Mouse (Mus musculus) urinary bladder, postnatal 4 days (tissue): ENCODE results near the gene Kbtbd12.
A peak's percentile ranks its signal among the peaks of the same experiment; 100 is the strongest.

Experiments used
- DNase-seq, 2 experiments: peaks; one replicate each; pipeline ENCODE4 v3.0.0; 2021 to 2022; ENCODE audit warnings: low spot score in 2 of 2

The Kbtbd12 gene

DNA sequence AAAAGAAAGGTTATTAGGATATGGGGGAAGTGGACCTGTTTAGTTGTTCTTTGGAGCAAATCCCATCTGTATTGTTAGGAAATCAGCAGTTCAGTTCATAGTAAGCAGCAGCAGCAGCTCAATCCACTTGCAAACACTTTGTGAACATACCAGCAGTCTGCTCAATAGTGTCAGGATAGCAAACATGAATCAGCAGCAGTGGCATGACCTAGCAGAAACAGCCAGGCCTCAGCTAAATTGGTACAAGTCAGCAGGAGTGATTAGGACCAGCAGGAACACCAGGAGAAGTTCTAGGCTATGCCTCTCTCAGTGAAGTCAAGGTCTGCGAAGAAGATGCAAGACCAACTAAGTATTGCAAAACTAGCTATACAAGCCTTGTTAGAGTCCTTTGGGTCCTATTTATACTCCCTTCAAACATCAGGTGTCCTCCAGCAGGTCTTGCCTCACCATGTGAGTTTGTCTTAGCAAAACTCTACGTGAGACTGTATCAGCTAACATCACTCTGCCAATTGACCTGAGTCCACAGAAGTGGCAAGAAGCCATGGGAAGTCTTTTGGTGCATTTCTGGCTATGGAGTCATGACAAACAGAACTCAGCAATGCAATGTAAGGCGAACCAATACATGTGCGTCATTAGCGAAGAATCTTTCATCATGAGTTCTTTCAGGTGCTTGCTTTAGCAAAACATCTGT lies at the start of gene Kbtbd12:
Kbtbd12 (minus strand) TSS at position 340 of the 691 bp plus-strand sequence.
- no peak for DNase-seq

DNA sequence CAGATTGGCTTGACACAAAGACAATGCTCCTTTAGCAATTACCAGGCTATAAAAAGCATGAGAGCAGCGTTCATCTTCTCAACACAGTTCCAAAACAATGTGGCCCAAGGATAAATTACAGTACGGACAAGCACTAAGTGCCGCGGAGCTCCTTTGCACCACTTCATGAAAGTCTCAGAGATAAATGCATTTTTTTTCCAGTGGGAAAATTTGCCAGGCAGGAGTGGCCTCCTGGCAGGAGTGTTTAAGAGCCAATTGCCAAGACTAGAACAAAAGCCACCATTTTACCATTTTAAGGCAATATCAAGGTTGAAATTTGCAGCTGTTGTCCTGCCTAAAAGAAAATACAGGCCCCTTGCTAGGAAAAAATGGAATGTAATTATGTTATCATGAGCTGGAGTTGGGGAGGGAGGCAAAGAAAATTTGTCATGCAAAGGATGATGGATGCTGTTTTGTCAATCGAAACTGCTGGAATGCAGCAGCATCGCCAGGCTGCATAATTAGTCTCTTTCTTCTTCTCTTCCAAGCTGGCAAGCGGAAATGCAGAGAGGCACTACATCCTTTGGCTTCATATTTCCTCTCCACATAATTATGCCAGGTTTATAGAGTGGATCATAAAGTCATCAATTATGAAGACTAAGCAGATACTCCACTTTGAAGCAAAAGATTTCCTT lies 45.8 kb upstream of the Kbtbd12 start:
- DNase-seq: no peak

DNA sequence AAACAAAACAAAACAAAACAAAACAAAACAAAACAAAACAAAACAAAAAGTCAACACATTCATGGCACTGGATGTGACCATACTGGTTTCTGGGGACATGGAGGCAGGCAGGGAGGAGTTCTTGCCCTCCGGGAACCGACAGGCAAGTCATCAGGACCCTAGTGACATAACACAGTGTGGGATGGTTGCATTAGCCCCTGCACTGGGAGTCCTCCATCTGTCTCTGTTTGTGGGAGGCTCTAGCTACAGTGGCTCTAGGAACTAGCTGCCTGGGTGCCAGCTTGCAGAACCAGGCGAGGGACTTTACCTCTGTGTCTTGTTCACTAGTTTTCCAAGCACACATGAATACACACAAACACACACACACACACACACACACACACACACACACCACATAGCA lies 43.3 kb upstream of the Kbtbd12 start:
- DNase-seq: no peak

DNA sequence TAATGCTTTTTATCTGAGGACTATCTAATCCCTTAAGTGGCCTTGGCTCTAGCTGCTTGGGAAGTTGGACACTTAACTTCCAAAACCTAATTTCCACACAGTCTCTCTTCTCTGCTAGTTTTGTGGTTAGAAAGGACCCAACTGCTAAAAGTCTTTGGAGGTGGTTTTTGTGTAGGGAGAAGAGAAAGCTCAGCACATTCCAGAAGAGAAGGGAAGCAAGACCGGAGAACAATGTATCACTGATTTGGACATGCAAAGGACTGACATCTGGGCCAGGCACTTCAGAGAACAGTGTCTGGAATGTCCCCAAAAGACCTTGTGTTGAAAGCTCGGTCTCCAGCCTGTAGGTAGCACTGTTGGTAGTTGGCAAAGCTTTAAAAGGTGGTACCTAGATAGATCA lies 40.0 kb upstream of the Kbtbd12 start:
- DNase-seq: no peak

DNA sequence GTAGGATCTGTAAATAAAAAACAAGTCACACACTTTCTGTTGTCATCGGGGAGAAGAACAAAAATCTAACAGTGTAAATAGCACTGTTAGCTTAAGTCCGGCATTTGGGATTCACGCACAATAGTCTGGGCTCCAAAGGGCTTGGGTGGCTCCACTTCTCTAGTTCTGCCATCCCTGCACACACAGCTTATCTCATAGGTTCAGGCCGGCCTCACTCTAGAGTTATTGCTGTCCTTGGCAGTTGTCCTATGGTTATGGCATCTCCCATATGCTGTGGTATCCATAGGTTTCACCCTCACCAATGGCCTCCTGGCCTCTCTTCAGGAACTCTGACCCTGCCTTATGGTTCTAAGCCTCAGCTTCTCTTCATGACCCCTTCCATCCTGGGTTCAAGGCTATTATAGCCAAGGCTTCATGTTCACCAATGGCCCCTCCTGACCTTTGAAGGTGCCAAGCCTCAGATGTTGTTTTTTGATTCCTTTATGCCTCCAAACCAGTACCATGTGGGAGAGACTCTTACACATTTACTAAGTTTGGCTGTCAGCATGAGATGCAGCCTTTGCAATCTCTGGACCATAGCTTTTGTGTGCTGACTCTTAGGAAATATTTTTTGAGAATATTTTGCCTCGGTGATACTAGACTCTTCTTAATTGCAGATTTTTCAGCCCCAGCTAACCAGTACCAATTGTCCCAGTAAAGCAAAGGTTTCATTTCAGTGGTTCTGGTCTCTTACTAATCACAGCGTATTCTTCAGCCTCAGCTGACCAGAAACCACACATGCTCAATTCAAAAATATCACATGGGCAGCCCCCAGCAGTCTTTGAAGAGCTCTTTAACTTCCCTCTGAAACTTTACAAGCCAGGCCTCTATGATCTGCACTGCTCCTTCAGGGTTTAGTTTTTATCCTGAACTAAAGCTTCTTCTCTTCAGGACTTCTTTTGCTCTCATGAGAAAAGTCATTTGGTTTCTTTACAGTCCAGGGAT lies 39.3 kb upstream of the Kbtbd12 start:
- DNase-seq: no peak

DNA sequence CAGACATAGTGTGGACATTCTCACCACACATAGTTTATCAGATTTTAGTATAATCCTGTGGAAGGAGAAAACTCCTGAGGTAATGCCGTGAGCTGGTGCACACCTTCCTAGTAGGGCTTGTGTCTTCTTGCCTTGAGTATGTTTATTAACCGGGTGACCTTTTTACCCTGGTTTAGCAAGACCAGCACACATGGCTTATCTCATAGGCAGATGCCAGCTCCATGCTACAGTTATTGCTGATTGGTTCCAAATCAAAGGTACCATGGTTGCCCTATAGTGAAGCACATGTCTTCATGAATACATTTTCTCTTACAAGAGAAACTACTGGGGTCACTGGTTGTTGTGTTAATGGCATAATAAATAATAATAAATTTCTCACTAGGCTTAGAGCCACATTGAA lies 38.1 kb upstream of the Kbtbd12 start:
- no peak for DNase-seq

DNA sequence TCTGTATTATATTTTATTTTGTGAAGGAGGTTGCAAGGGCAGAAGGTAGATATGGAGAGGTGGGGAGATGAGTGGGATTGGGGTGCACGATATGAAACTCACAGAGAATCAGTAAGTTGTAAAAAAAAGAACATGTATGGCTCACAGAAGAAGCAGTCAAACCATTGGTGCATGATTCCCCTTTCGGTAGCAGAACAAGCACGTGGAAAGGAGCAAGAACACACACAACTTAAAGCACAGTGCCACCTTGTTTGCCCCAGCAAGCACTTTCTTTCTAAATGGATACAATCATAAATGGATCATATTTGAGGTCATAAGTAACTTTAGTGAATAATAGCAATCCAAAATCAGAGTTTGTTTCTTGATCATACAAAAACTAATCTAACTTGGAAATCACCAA lies 24.5 kb upstream of the Kbtbd12 start:
- no peak for DNase-seq

DNA sequence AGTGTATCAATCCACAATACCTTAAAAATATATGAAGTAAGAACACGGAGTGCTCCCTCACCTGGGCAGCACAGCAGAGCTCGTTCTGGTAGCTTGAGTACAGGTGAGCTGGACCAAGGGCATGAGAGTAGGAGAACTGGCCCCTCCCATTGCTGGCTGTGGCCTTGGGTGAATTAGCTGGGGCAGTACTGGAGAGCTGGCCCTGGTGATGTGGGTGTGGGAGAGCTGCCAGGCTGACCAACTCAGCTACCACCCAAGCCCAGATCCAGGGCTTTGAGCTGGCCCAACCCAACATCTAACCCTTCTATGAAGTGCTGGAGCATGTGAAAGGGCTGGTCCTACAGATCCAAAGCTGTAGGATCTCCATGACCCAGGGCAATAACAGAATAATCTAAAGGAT lies 23.9 kb upstream of the Kbtbd12 start:
- DNase-seq: no peak

DNA sequence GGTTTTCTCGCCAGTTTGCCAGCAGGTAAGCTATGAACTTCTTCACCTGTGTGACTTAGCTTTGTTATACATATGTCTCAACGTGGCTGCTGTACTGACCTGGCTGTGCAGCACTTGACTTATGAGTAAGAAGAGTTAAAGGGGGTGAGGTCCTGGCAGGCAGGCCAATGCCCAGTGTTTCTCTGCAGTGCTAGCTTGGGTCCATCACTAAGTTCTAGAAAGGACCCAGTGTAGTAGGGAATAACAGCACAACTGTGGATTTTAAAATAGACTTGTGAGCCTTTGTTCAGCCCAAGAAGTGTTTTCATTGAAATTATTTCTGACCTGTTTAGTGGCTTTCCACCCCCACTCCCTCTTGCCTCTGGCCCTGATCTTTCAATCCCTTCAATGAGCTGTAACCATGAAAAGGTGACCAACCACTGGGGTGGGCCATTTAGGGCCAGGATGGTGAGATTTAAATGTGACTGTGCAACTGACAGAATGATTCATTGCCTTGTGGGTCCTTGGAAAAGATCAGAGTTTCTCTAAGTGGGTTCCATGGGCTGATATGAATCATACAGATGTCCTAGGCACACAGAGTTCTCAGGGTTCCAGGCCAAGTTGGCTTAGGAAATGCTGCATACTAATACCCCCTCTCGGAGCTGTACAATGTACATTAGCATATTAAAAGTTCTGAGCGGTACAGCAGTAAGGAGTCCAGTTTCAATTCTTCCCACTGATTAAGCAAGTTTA lies 10.0 kb upstream of the Kbtbd12 start:
- DNase-seq: no peak

DNA sequence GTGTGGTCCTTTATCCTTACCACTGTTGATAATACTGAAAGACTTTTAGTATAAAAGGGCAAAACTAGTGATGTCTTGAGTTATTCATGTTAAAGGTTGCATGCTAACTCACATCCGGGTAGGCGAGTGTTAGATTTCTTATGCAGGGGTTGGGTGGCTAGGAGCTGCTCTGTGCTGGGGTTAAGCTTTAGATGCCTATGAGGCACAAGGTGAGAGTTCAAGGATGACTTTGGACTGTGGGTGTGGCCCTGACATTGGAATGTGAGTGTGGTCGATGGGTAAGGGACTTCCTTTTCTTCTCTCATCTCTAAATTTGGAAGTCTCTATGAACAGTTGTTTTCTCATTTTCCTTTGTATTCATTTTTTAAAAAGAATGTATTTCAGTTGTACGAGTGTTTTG lies 7.0 kb upstream of the Kbtbd12 start:
- no peak for DNase-seq

DNA sequence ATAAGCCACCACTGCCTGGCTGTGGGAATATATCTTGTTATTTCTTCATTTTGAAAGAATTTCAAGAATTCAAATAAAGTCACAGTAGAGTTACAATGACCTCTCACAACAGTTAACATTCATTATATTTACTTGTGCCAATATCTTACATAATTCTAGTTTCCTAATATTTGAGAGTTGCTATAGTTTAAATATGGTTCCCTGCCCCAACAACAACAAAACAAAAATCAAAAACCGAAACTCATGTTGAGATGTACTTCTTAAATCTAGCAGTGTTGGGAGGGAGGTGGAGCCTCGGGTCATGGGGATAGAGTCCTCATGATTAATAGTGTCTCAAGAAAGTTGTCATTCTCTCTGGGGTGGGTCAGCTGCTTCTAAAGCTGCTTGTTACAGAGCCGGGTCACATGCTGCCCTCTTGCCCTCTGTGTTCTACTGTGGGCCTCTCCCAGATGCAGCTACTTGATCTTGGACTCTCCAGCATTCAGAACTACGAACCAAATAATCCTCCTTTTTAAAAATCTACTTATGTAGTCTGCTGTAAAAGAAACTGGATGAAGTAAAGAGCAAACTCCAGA lies 3.7 kb upstream of the Kbtbd12 start:
- DNase-seq: no peak

DNA sequence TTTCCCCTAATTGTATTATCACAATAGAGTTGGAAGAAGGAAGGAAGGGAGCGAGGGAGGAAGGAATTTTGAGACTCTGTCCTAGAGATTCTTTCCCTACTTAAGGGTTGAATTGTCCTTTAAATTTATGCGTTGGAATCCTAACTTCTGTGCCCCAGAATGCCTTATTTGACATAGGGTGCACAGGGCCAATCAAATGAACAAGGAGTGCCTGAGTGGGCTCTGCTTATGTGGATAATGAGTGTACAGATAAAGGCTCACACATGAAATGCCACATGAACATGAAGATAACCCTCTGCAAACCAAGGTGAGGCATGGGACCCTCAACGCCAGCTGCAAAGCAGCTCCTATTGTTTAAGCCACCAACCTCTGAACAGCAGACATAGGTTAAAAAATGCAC lies 2.6 kb upstream of the Kbtbd12 start:
- DNase-seq: no peak

DNA sequence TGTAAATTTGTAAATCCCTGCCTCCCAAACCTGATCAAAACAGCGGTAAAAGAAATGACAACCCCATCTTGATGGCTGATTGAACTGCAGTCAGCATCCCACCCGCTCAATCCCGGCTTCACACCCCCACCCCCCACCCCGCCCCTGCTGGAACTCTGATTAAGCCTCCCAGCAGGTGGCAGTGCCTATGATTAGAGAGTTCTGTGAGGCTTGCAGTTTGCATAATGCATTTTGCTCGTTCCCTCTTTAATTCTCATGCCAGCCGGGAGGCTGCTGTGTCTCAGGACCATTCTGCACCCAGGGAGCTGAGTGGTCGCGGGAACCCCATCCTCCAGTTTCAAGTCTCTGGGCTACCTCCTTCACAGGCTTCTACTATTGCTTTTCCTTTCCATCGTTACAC lies 2.2 kb upstream of the Kbtbd12 start:
- no peak for DNase-seq

DNA sequence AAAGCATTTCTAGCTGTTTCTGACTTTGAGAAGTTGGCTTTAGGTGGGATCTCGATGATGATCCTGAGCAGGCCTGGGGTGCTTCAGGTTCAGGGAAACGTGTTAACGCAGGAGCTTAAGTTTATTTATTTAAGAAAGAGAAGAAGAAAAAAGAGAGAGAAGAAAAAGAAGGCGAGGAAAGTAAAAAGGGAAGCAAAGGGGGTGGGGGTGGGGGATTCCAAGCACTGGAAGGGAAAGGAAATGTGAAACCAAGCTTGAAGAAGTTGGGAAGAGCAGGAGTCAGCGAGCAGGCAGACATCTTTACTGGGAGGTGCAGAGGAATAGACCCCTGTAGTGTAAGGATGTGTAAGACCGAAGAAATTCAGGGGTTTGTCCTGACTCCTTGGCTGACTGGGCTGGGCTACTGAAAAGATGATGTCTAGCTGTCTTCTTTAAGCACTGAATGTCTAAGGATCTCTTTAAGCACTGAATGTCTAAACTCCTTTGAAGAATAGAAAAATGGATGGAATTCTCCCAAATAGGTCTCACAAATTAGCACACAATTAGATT lies 1.7 kb upstream of the Kbtbd12 start:
- DNase-seq: no peak

DNA sequence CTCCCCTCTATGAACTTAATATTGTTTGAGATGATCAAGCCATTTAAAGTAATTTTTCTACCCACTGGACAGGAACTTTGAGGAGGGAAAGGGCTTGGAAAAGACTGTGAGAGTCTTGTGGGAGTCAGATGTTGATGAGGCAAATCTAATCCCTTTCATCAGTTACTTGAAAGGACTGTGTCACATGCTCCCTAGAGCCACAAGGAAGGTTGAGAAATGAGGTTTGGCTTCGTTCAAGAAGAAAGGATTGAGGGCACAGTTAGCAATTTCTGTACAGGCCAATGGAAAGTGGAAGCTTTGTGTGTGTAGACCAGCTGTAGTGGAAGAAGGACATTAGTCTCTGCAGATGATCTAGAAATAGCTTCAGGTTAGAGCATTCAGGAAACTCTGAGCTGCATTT lies 1.2 kb upstream of the Kbtbd12 start:
- DNase-seq: no peak

DNA sequence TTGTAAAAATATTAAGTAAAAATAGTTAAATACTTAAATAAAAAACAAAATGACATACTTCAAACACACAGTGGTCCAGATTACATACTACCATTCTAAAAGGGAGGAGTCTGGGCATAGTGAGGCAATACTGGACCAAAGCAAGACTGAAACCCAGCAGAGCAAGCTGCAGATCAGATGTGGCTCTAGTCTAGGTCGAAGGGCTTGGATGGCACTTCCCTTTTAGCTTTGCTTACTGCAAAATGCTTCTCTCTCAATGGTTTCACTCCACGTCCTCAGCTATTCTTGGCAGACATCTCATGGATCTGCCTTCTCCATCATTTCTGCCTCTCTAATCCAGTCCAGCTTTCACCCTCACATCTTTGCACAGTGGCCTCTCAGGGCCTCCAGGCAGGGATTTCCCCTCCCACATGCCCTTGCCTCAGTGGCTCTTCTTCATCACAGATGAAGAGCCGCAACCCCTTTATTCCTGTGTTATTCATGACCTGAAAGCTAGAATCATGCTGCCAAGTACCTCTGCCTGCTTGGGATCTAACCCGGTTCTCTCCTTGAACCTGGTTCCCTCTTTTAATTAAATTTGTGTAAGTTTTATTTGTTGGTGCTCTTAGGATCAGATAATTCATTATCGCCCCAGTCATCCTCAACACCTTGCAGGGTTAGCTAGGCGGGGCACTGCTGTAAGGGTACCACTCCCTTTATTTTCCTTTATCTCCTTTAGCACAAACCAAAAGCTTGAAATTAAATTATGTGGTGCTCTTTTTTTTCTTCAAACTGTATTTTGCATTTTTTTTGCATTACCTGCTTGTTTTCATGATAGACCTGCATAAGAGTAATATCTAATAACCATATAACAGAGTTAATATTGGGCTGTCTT lies 1.6 kb downstream of the Kbtbd12 start:
- no peak for DNase-seq

DNA sequence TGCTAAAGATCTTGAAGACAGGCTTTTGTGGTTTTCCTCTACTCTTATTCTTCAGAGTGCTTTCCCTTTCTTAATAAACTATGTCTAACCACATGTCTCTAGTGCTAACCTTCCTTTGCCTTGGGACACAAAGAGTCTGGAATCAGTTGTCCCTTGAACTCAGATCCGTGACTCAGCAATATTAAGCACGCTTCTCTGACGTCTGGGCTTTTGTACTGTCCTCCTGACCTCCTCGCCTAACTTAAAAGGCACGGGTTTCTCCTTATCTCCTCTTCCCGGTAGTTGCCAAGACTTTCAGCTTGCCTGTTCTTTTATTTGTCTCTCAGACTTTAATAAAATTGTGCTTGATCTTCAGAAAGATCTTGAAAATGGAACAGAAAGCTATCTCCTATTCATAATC lies 6.5 kb downstream of the Kbtbd12 start:
- DNase-seq: no peak

DNA sequence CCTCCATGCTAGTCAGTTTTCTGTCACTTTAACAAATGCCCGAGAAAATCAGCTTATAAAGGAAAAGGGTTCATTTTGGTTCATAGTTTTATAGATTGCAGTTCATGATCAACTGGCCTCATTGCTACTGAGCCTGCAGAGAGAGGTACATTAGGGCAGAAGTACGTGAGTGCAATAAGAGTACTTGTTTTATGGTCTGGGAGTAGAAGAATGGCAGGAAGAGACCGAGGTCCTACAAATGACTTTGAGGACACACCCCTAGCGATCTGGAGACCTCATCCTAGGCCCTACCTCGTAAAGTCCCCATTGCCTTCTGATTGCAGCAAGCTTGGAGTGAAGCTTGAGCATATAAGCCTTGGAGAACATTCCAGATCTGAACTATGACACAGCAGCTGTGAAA lies 7.2 kb downstream of the Kbtbd12 start:
- no peak for DNase-seq

DNA sequence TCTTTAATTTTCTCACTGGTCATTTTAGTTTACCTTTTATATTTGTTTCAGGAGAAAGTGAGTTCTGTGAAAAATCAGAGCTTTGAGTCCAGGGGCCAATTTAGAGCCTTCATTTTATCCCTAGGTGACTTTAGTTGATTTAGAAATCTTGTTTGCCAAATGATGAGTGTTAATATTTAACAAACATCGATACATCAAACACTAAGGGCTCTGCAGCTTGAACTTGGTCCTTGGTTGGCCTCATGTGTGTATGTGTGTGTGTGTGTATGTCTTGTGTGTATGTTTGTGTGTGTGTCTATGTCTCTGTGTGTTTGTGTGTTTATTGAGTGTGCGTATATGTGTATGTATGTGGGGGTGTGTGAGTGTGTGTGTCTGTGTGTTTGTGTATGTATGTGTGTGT lies 7.9 kb downstream of the Kbtbd12 start:
- no peak for DNase-seq

DNA sequence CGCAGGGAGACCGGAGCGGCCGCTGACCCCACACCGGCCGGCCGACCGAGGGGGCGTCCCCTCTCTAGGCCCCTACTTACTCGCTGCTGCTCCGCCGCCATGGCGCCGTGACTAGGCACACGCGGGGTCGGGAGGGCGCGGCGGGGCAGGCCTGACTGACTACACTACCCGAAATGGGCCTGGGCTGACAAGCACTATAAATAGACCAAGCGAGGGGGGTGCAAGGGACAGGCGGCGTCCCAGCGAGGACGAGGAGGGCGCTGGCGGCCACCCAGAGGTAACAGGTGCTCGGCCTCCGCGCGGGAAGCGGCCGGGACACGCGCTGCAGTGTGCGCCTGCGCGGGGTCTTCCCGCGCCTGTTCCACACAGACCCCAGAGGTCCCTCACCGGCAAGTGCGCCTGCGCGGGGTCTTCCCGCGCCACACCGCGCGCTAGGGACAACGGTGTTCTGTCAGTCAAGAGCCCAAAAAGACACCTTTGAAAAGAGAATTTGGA lies 10.4 kb downstream of the Kbtbd12 start:
- peak in 1 of 2 experiments; percentile 28 for DNase-seq
